Mouse (Mus musculus): ENCODE data around the gene Slc17a4. TPM values are rescaled to one million over a fixed set of nuclear protein-coding genes. Genes with fewer than 3 reads are reported as not detected.
A peak's percentile ranks its signal among the peaks of the same experiment; 100 is the strongest.

The Slc17a4 gene
- polyA plus RNA-seq (2012; rRNA removed): 0.07 and 0.13 TPM in 2 replicates

GRCm38 (mm10) chr13:23914376-23915167 lies at the start of gene Slc17a4:
Slc17a4 (minus strand) TSS chr13:23915009.
- H3K36me3 ChIP-seq (ENCODE audit: control insufficient read depth, insufficient read depth, low read length): no peaks in the 10 kb centered on the region
- TF ChIP-seq POLR2A (IDR thresholded peaks at IDR 0.05; ENCODE audit: low read depth, low read length) (no peak), CTCF (IDR thresholded peaks at IDR 0.05; ENCODE audit: extremely low read depth, insufficient read depth, insufficient read length, insufficient replicate concordance) (no peak)
- WGBS: 65% methylated on average over 9 of the region's 9 CpGs
- peak within 1 kb of the TSS; percentile 88 for H3K27ac ChIP-seq (ENCODE audit: insufficient read depth, low read length)
- no peak within 1 kb of the TSS for H3K4me3 ChIP-seq (ENCODE audit: extremely low read depth, insufficient read depth, insufficient read length)
- no peaks in the 10 kb centered on the region for H3K27me3 ChIP-seq (ENCODE audit: control insufficient read depth, insufficient read depth, low read length)
- no peak for DNase-seq (ENCODE audit: low read depth in 1 of 2, low spot score in 2 of 2)
- H3K4me1 ChIP-seq (ENCODE audit: control insufficient read depth, insufficient read depth, insufficient read length): peaks cover 20% of the 10 kb centered on the region; the same call in 1 of the 2 replicates

GRCm38 (mm10) chr13:23959776-23960175 lies 45.0 kb upstream of the Slc17a4 start:
- Histone ChIP-seq H3K36me3 (ENCODE audit: control insufficient read depth, insufficient read depth, low read length) (no peaks in the 10 kb centered on the region), H3K4me3 (ENCODE audit: extremely low read depth, insufficient read depth, insufficient read length) (no peak overlapping the region), H3K4me1 (ENCODE audit: control insufficient read depth, insufficient read depth, insufficient read length) (no peaks in the 10 kb centered on the region), H3K27ac (ENCODE audit: insufficient read depth, low read length) (no peak overlapping the region), H3K27me3 (ENCODE audit: control insufficient read depth, insufficient read depth, low read length) (no peaks in the 10 kb centered on the region)
- no peak for DNase-seq (ENCODE audit: low read depth in 1 of 2, low spot score in 2 of 2)
- 42% methylated on average over 2 of the region's 2 CpGs for WGBS
- no peak for TF ChIP-seq POLR2A (IDR thresholded peaks at IDR 0.05; ENCODE audit: low read depth, low read length)
- no peak for TF ChIP-seq CTCF (IDR thresholded peaks at IDR 0.05; ENCODE audit: extremely low read depth, insufficient read depth, insufficient read length, insufficient replicate concordance)

- no peak for TF ChIP-seq POLR2A (IDR thresholded peaks at IDR 0.05; ENCODE audit: low read depth, low read length)
- TF ChIP-seq CTCF (IDR thresholded peaks at IDR 0.05; ENCODE audit: extremely low read depth, insufficient read depth, insufficient read length, insufficient replicate concordance): peak; percentile 39; the same call in 1 of the 2 replicates
- DNase-seq (ENCODE audit: low read depth in 1 of 2, low spot score in 2 of 2): peak; percentile 38 to 50
- whole genome bisulfite sequencing: 48% methylated on average over 3 of the region's 3 CpGs
These were observed 36.1 kb upstream of the Slc17a4 start for GRCm38 (mm10) chr13:23950928-23951327.

GRCm38 (mm10) chr13:23949484-23950246 lies 34.9 kb upstream of the Slc17a4 start:
- no peak for DNase-seq (ENCODE audit: low read depth in 1 of 2, low spot score in 2 of 2)
- no peak for TF ChIP-seq CTCF (IDR thresholded peaks at IDR 0.05; ENCODE audit: extremely low read depth, insufficient read depth, insufficient read length, insufficient replicate concordance)
- TF ChIP-seq POLR2A (IDR thresholded peaks at IDR 0.05; ENCODE audit: low read depth, low read length): no peak
- 77% methylated on average over 14 of the region's 14 CpGs for WGBS
- Histone ChIP-seq H3K27me3 (ENCODE audit: control insufficient read depth, insufficient read depth, low read length) (no peaks in the 10 kb centered on the region), H3K4me3 (ENCODE audit: extremely low read depth, insufficient read depth, insufficient read length) (no peak overlapping the region), H3K27ac (ENCODE audit: insufficient read depth, low read length) (no peak overlapping the region), H3K36me3 (ENCODE audit: control insufficient read depth, insufficient read depth, low read length) (no peaks in the 10 kb centered on the region), H3K4me1 (ENCODE audit: control insufficient read depth, insufficient read depth, insufficient read length) (no peaks in the 10 kb centered on the region)

More at GRCm38 (mm10) chr13:23950928-23951327, 36.1 kb upstream of the Slc17a4 start:
- Histone ChIP-seq H3K27ac (ENCODE audit: insufficient read depth, low read length) (no peak overlapping the region), H3K4me1 (ENCODE audit: control insufficient read depth, insufficient read depth, insufficient read length) (no peaks in the 10 kb centered on the region), H3K36me3 (ENCODE audit: control insufficient read depth, insufficient read depth, low read length) (no peaks in the 10 kb centered on the region), H3K27me3 (ENCODE audit: control insufficient read depth, insufficient read depth, low read length) (no peaks in the 10 kb centered on the region), H3K4me3 (ENCODE audit: extremely low read depth, insufficient read depth, insufficient read length) (no peak overlapping the region)

GRCm38 (mm10) chr13:23946254-23946653 lies 31.4 kb upstream of the Slc17a4 start:
- Histone ChIP-seq H3K27ac (ENCODE audit: insufficient read depth, low read length) (no peak overlapping the region), H3K27me3 (ENCODE audit: control insufficient read depth, insufficient read depth, low read length) (no peaks in the 10 kb centered on the region), H3K4me3 (ENCODE audit: extremely low read depth, insufficient read depth, insufficient read length) (no peak overlapping the region), H3K4me1 (ENCODE audit: control insufficient read depth, insufficient read depth, insufficient read length) (no peaks in the 10 kb centered on the region), H3K36me3 (ENCODE audit: control insufficient read depth, insufficient read depth, low read length) (no peaks in the 10 kb centered on the region)
- 70% methylated on average over 2 of the region's 2 CpGs for WGBS
- TF ChIP-seq POLR2A (IDR thresholded peaks at IDR 0.05; ENCODE audit: low read depth, low read length): no peak
- no peak for TF ChIP-seq CTCF (IDR thresholded peaks at IDR 0.05; ENCODE audit: extremely low read depth, insufficient read depth, insufficient read length, insufficient replicate concordance)
- DNase-seq (ENCODE audit: low read depth in 1 of 2, low spot score in 2 of 2): no peak

GRCm38 (mm10) chr13:23942861-23943260 lies 28.1 kb upstream of the Slc17a4 start:
- H3K4me3 ChIP-seq (ENCODE audit: extremely low read depth, insufficient read depth, insufficient read length): no peak overlapping the region
- no peaks in the 10 kb centered on the region for H3K36me3 ChIP-seq (ENCODE audit: control insufficient read depth, insufficient read depth, low read length)
- no peaks in the 10 kb centered on the region for H3K4me1 ChIP-seq (ENCODE audit: control insufficient read depth, insufficient read depth, insufficient read length)
- no peak for TF ChIP-seq POLR2A (IDR thresholded peaks at IDR 0.05; ENCODE audit: low read depth, low read length)
- no peak for TF ChIP-seq CTCF (IDR thresholded peaks at IDR 0.05; ENCODE audit: extremely low read depth, insufficient read depth, insufficient read length, insufficient replicate concordance)
- H3K27ac ChIP-seq (ENCODE audit: insufficient read depth, low read length): no peak overlapping the region
- WGBS: 77% methylated on average over 2 of the region's 2 CpGs
- no peak for DNase-seq (ENCODE audit: low read depth in 1 of 2, low spot score in 2 of 2)
- no peaks in the 10 kb centered on the region for H3K27me3 ChIP-seq (ENCODE audit: control insufficient read depth, insufficient read depth, low read length)
